Mouse (Mus musculus): ENCODE results near the gene Bud13.
A peak's percentile ranks its signal among the peaks of the same experiment; 100 is the strongest.
"Not testable (repeated sequence)": the region's sequence is repeated elsewhere in the genome, so short reads cannot be mapped to it uniquely, and the experiment has no call there.

Bud13 gene

GRCm38 (mm10) chr9:46309121-46309520, 26.3 kb downstream of the Bud13 start:
- peak in 1 of 2 experiments; percentile 21 for DNase-seq

GRCm38 (mm10) chr9:46314507-46314906, 31.7 kb downstream of the Bud13 start:
- peak; percentile 24 to 70 for DNase-seq

GRCm38 (mm10) chr9:46314921-46315320, 32.1 kb downstream of the Bud13 start:
- no peak for DNase-seq

- DNase-seq = no peak
These were observed 33.1 kb downstream of the Bud13 start for GRCm38 (mm10) chr9:46315807-46316365.

- no peak for DNase-seq
These were observed 33.6 kb downstream of the Bud13 start for GRCm38 (mm10) chr9:46316388-46316787.

GRCm38 (mm10) chr9:46316909-46317308, 34.1 kb downstream of the Bud13 start:
- DNase-seq = no peak

- no peak for DNase-seq
These were observed 35.1 kb downstream of the Bud13 start for GRCm38 (mm10) chr9:46317957-46318356.

GRCm38 (mm10) chr9:46319886-46320285, 37.1 kb downstream of the Bud13 start, which contains the start of gene 4931429L15Rik:
TSS of gene 4931429L15Rik (minus strand) at chr9:46319986.
- not testable (repeated sequence) for DNase-seq

- DNase-seq = no peak
These were observed 37.7 kb downstream of the Bud13 start for GRCm38 (mm10) chr9:46320461-46320860.

GRCm38 (mm10) chr9:46326694-46327405, 44.0 kb downstream of the Bud13 start:
- DNase-seq = no peak

- DNase-seq = no peak
These were observed 45.1 kb downstream of the Bud13 start for GRCm38 (mm10) chr9:46327706-46328571.

GRCm38 (mm10) chr9:46328572-46329249, 45.9 kb downstream of the Bud13 start:
- no peak for DNase-seq

- DNase-seq = no peak
These were observed 46.4 kb downstream of the Bud13 start for GRCm38 (mm10) chr9:46329250-46329648.

GRCm38 (mm10) chr9:46329801-46330585, 47.2 kb downstream of the Bud13 start:
- no peak for DNase-seq

- no peak for DNase-seq
These were observed 47.7 kb downstream of the Bud13 start for GRCm38 (mm10) chr9:46330586-46330895.

- no peak for DNase-seq
These were observed 48.5 kb downstream of the Bud13 start for GRCm38 (mm10) chr9:46331301-46331700.

- no peak for DNase-seq
These were observed 51.7 kb downstream of the Bud13 start for GRCm38 (mm10) chr9:46334471-46335025.

GRCm38 (mm10) chr9:46335461-46335995, 52.7 kb downstream of the Bud13 start:
- no peak for DNase-seq

GRCm38 (mm10) chr9:46336294-46336693, 53.5 kb downstream of the Bud13 start:
- DNase-seq = not testable (repeated sequence)

GRCm38 (mm10) chr9:46337331-46337730, 54.5 kb downstream of the Bud13 start:
- no peak for DNase-seq

GRCm38 (mm10) chr9:46337852-46338291, 55.1 kb downstream of the Bud13 start:
- no peak for DNase-seq

- no peak for DNase-seq
These were observed 55.6 kb downstream of the Bud13 start for GRCm38 (mm10) chr9:46338384-46338783.
